Mouse (Mus musculus): ENCODE measurements at regions not wholly inside any gene's neighbourhood (a gene's known extent, or its start where the extent isn't known, plus 50 kb on each side); places are given as distances from the start of the nearest gene placed in this dataset.

- Histone ChIP-seq H3K9me3 (ENCODE audit: control insufficient read depth, low read length) (no peaks in the 10 kb centered on the region), H3K4me3 (ENCODE audit: low read depth, low read length) (no peak overlapping the region), H3K9ac (ENCODE audit: low read length) (no peak overlapping the region), H3K36me3 (ENCODE audit: control insufficient read depth, insufficient read depth, low read length) (no peaks in the 10 kb centered on the region), H3K27me3 (ENCODE audit: control insufficient read depth, insufficient read depth, low read length) (no peaks in the 10 kb centered on the region), H3K4me1 (replicated peaks; ENCODE audit: control insufficient read depth, insufficient read depth, low read length) (peaks cover 4% of the 10 kb centered on the region; the same call in 1 of the 2 replicates), H3K27ac (ENCODE audit: low read depth, low read length) (no peak overlapping the region), H3K4me2 (ENCODE audit: low read depth, low read length, severe bottlenecking) (no peak overlapping the region)
- ATAC-seq (replicated peaks; ENCODE audit: low FRiP score) (peak; percentile 56; the same call in 1 of the 2 replicates), DNase-seq (ENCODE audit: low spot score) (peak; percentile 56)
- WGBS = 25% methylated on average over 7 of the region's 7 CpGs
These were observed 174.3 kb upstream of the Klhl29 start for GRCm38 (mm10) chr12:5549796-5550195.

GRCm38 (mm10) chr12:5547698-5548097 lies 172.2 kb upstream of the Klhl29 start:
- DNase-seq (ENCODE audit: low spot score) (no peak), ATAC-seq (replicated peaks; ENCODE audit: low FRiP score) (no peak)
- no peak overlapping the region for H3K4me3 ChIP-seq (ENCODE audit: low read depth, low read length)
- no peaks in the 10 kb centered on the region for H3K9me3 ChIP-seq (ENCODE audit: control insufficient read depth, low read length)
- H3K36me3 ChIP-seq (ENCODE audit: control insufficient read depth, insufficient read depth, low read length) = no peaks in the 10 kb centered on the region
- WGBS = 50% methylated on average over 5 of the region's 5 CpGs
- peaks cover 4% of the 10 kb centered on the region; the same call in 1 of the 2 replicates for H3K4me1 ChIP-seq (replicated peaks; ENCODE audit: control insufficient read depth, insufficient read depth, low read length)
- H3K27me3 ChIP-seq (ENCODE audit: control insufficient read depth, insufficient read depth, low read length) = no peaks in the 10 kb centered on the region
- no peak overlapping the region for H3K27ac ChIP-seq (ENCODE audit: low read depth, low read length)
- H3K9ac ChIP-seq (ENCODE audit: low read length) = no peak overlapping the region
- H3K4me2 ChIP-seq (ENCODE audit: low read depth, low read length, severe bottlenecking) = no peak overlapping the region

- no peak for DNase-seq (ENCODE audit: low spot score)
- Histone ChIP-seq H3K27me3 (ENCODE audit: control insufficient read depth, insufficient read depth, low read length) (no peaks in the 10 kb centered on the region), H3K9ac (ENCODE audit: low read length) (no peak overlapping the region), H3K27ac (ENCODE audit: low read depth, low read length) (no peak overlapping the region), H3K4me1 (replicated peaks; ENCODE audit: control insufficient read depth, insufficient read depth, low read length) (no peaks in the 10 kb centered on the region), H3K9me3 (ENCODE audit: control insufficient read depth, low read length) (no peaks in the 10 kb centered on the region), H3K36me3 (ENCODE audit: control insufficient read depth, insufficient read depth, low read length) (no peaks in the 10 kb centered on the region), H3K4me3 (ENCODE audit: low read depth, low read length) (no peak overlapping the region), H3K4me2 (ENCODE audit: low read depth, low read length, severe bottlenecking) (no peak overlapping the region)
- ATAC-seq (replicated peaks; ENCODE audit: low FRiP score) = no peak
These were observed 167.2 kb upstream of the Klhl29 start for GRCm38 (mm10) chr12:5542701-5543100.

GRCm38 (mm10) chr12:5496299-5496698 lies 120.8 kb upstream of the Klhl29 start:
- DNase-seq (ENCODE audit: low spot score) (no peak), ATAC-seq (replicated peaks; ENCODE audit: low FRiP score) (no peak)
- WGBS = 86% methylated on average over 4 of the region's 4 CpGs
- Histone ChIP-seq H3K9ac (ENCODE audit: low read length) (no peak overlapping the region), H3K4me3 (ENCODE audit: low read depth, low read length) (no peak overlapping the region), H3K27ac (ENCODE audit: low read depth, low read length) (no peak overlapping the region), H3K4me2 (ENCODE audit: low read depth, low read length, severe bottlenecking) (no peak overlapping the region), H3K4me1 (replicated peaks; ENCODE audit: control insufficient read depth, insufficient read depth, low read length) (no peaks in the 10 kb centered on the region), H3K36me3 (ENCODE audit: control insufficient read depth, insufficient read depth, low read length) (no peaks in the 10 kb centered on the region), H3K9me3 (ENCODE audit: control insufficient read depth, low read length) (no peaks in the 10 kb centered on the region), H3K27me3 (ENCODE audit: control insufficient read depth, insufficient read depth, low read length) (no peaks in the 10 kb centered on the region)

GRCm38 (mm10) chr12:5494657-5495512 lies 119.4 kb upstream of the Klhl29 start:
- no peaks in the 10 kb centered on the region for H3K27me3 ChIP-seq (ENCODE audit: control insufficient read depth, insufficient read depth, low read length)
- ATAC-seq (replicated peaks; ENCODE audit: low FRiP score) = no peak

GRCm38 (mm10) chr12:5464250-5464899 lies 88.9 kb upstream of the Klhl29 start:
- Histone ChIP-seq H3K36me3 (ENCODE audit: control insufficient read depth, insufficient read depth, low read length) (no peaks in the 10 kb centered on the region), H3K4me1 (replicated peaks; ENCODE audit: control insufficient read depth, insufficient read depth, low read length) (no peaks in the 10 kb centered on the region), H3K4me3 (ENCODE audit: low read depth, low read length) (no peak overlapping the region), H3K9me3 (ENCODE audit: control insufficient read depth, low read length) (no peaks in the 10 kb centered on the region), H3K4me2 (ENCODE audit: low read depth, low read length, severe bottlenecking) (no peak overlapping the region), H3K27me3 (ENCODE audit: control insufficient read depth, insufficient read depth, low read length) (no peaks in the 10 kb centered on the region), H3K27ac (ENCODE audit: low read depth, low read length) (no peak overlapping the region), H3K9ac (ENCODE audit: low read length) (no peak overlapping the region)
- WGBS = 38% methylated on average over 9 of the region's 9 CpGs
- ATAC-seq (replicated peaks; ENCODE audit: low FRiP score) (no peak), DNase-seq (ENCODE audit: low spot score) (no peak)

More at GRCm38 (mm10) chr12:5494657-5495512, 119.4 kb upstream of the Klhl29 start:
- WGBS = 64% methylated on average over 7 of the region's 7 CpGs
- H3K4me2 ChIP-seq (ENCODE audit: low read depth, low read length, severe bottlenecking) = no peak overlapping the region
- no peaks in the 10 kb centered on the region for H3K9me3 ChIP-seq (ENCODE audit: control insufficient read depth, low read length)
- no peak overlapping the region for H3K9ac ChIP-seq (ENCODE audit: low read length)
- H3K36me3 ChIP-seq (ENCODE audit: control insufficient read depth, insufficient read depth, low read length) = no peaks in the 10 kb centered on the region
- no peak overlapping the region for H3K4me3 ChIP-seq (ENCODE audit: low read depth, low read length)
- H3K27ac ChIP-seq (ENCODE audit: low read depth, low read length) = no peak overlapping the region
- no peak for DNase-seq (ENCODE audit: low spot score)
- H3K4me1 ChIP-seq (replicated peaks; ENCODE audit: control insufficient read depth, insufficient read depth, low read length) = no peaks in the 10 kb centered on the region

GRCm38 (mm10) chr12:5453157-5453556 lies 77.7 kb upstream of the Klhl29 start:
- WGBS = 94% methylated on average over 2 of the region's 2 CpGs
- Histone ChIP-seq H3K4me2 (ENCODE audit: low read depth, low read length, severe bottlenecking) (no peak overlapping the region), H3K4me3 (ENCODE audit: low read depth, low read length) (no peak overlapping the region), H3K36me3 (ENCODE audit: control insufficient read depth, insufficient read depth, low read length) (no peaks in the 10 kb centered on the region), H3K9me3 (ENCODE audit: control insufficient read depth, low read length) (no peaks in the 10 kb centered on the region), H3K4me1 (replicated peaks; ENCODE audit: control insufficient read depth, insufficient read depth, low read length) (no peaks in the 10 kb centered on the region), H3K9ac (ENCODE audit: low read length) (no peak overlapping the region), H3K27me3 (ENCODE audit: control insufficient read depth, insufficient read depth, low read length) (no peaks in the 10 kb centered on the region), H3K27ac (ENCODE audit: low read depth, low read length) (no peak overlapping the region)
- no peak for ATAC-seq (replicated peaks; ENCODE audit: low FRiP score)
- peak; percentile 4 for DNase-seq (ENCODE audit: low spot score)

- Histone ChIP-seq H3K27ac (ENCODE audit: low read depth, low read length) (no peak overlapping the region), H3K4me2 (ENCODE audit: low read depth, low read length, severe bottlenecking) (no peak overlapping the region), H3K9ac (ENCODE audit: low read length) (no peak overlapping the region), H3K4me1 (replicated peaks; ENCODE audit: control insufficient read depth, insufficient read depth, low read length) (no peaks in the 10 kb centered on the region), H3K9me3 (ENCODE audit: control insufficient read depth, low read length) (no peaks in the 10 kb centered on the region), H3K4me3 (ENCODE audit: low read depth, low read length) (no peak overlapping the region), H3K27me3 (ENCODE audit: control insufficient read depth, insufficient read depth, low read length) (no peaks in the 10 kb centered on the region), H3K36me3 (ENCODE audit: control insufficient read depth, insufficient read depth, low read length) (no peaks in the 10 kb centered on the region)
- DNase-seq (ENCODE audit: low spot score) (peak; percentile 25), ATAC-seq (replicated peaks; ENCODE audit: low FRiP score) (no peak)
- WGBS = 56% methylated on average over 2 of the region's 2 CpGs
These were observed 68.2 kb upstream of the Klhl29 start for GRCm38 (mm10) chr12:5443730-5444129.
